Mouse (Mus musculus) forebrain, embryonic 10.5 days (tissue): ENCODE data around the gene E2f8. TPM values are rescaled to one million over a fixed set of nuclear protein-coding genes. Genes with fewer than 3 reads are reported as not detected.

Source experiments
- DNase-seq: peaks from one replicate; pipeline ENCODE4 v3.0.0-alpha.2; 2017; ENCODE audit warnings: low spot score; ENCODE audit errors: extremely low spot score
- H3K27ac ChIP-seq: fragments of 300-500 bp; sonication (generic); 2 replicates; pipeline ENCODE4 v1.5.1; 2016; ENCODE audit warnings: mild to moderate bottlenecking
- H3K27me3 ChIP-seq: fragments of 300-500 bp; sonication (generic); 2 replicates; pipeline ENCODE4 v1.6.1; 2016; ENCODE audit warnings: mild to moderate bottlenecking; ENCODE audit not compliant: poor library complexity, severe bottlenecking
- H3K36me3 ChIP-seq: fragments of 300-500 bp; sonication (generic); replicated peaks from 2 replicates; pipeline ENCODE4 v1.6.1; 2016; ENCODE audit warnings: mild to moderate bottlenecking, moderate library complexity
- H3K4me1 ChIP-seq: fragments of 300-500 bp; sonication (generic); 2 replicates; pipeline ENCODE4 v1.6.1; 2016
- H3K4me3 ChIP-seq: fragments of 300-500 bp; sonication (generic); 2 replicates; pipeline ENCODE4 v1.5.1; 2016; ENCODE audit warnings: mild to moderate bottlenecking, moderate library complexity
- H3K9me3 ChIP-seq: fragments of 300-500 bp; sonication (generic); 2 replicates; pipeline ENCODE4 v1.6.1; 2016; ENCODE audit warnings: mild to moderate bottlenecking, moderate library complexity
- WGBS: fragments of 180-500 bp; shearing (Covaris S2); methylation state at CpG from one replicate; pipeline ENCODE4 v1.1.7; 2016; 5-methylcytosine and 5-hydroxymethylcytosine counted together
- polyA plus RNA-seq: library from polyadenylated mRNA; unstranded; fragments of >200 nt; fragmentation: Nextera tagmentation; extraction: Ambion mirVana; gene quantifications from 2 replicates; pipeline ENCODE4 v1.2.1, GENCODE M21; 2016

Gene E2f8
- polyA plus RNA-seq, 1 experiment from 2014 or later: 19.3 TPM

DNA sequence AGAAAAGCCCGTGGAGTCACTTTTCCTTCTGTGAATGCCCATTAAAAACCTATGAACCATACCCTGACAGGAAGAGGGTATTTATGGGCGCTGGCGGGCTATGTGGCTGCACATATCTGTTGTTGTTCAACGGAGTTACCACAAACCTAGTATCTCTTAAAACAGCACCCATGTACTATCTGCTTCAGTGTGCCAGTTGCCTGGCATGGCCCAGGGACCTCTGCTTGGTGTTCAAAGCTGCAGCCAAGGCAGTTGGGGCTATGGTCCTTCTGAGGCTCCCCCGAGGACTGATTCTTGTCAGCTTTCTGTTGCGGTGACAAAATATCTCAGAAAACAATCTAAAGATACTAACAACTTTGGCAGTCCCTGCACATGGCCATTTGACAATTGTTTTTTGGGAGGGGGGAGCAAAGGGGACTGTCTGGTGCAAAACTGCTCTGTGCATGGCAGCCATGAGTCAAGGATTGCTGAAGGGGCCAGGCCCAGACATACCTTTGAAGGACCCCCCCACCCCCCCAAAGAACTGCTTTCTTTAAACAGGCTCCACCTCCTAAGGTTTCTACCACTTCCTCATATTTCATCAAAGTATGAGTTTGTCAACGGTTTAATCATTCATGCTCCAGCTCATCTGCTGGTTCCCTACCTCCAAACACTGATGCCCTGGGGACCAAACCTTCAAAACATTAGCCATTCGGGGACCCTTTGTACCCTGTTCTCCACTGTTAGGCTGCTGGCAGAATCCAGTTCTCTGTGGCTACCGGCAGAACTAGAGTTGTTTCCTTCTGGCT, 16.5 kb downstream of the E2f8 start:
- Histone ChIP-seq H3K4me3 (no peak overlapping the region), H3K27me3 (no peaks in the 10 kb centered on the region), H3K36me3 (peaks cover 68% of the 10 kb centered on the region), H3K4me1 (no peaks in the 10 kb centered on the region), H3K27ac (no peak overlapping the region), H3K9me3 (no peaks in the 10 kb centered on the region)
- no peak for DNase-seq
- WGBS: 94% methylated on average over 9 of the region's 9 CpGs

DNA sequence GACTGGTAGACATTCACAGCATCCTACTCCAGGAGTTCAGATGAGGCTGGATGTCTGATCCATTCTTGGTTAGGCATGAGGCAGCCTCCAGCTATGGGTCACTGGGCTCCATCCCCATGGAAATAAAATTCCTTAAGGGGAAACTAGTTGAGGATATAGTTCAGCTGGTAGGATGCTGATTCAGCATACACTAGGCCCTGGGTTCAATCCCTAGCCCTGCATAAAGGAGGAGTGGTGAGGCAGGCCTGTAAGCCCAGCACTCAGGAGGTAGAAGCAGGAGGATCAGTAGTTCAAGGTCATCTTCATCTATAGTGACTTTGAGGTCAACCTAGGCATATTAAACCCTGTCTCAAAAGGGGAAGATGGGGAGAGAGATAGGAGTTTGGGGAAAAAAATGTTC, 17.2 kb downstream of the E2f8 start:
- H3K27me3 ChIP-seq: no peaks in the 10 kb centered on the region
- no peak for DNase-seq
- H3K9me3 ChIP-seq: no peaks in the 10 kb centered on the region
- H3K4me1 ChIP-seq: no peaks in the 10 kb centered on the region
- no peak overlapping the region for H3K27ac ChIP-seq
- peaks cover 62% of the 10 kb centered on the region for H3K36me3 ChIP-seq
- H3K4me3 ChIP-seq: no peak overlapping the region

DNA sequence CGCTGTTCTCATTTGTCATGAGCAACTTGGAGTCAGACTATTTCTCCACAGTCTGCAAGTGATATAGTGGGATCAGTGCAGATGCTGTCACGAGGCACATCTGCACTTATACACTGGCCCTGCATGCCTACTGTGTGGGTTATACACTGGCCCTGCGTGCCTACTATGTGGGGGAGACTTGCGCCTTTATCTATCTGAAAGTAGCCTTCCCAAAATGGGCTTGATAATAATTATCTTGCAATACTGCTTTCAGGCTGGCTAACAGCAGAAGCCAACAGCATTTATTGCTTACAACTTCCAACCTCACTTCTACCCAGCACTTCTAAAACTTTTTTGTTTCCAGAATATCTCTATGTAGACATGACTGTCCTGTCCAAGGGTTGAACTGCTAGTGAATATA, 19.6 kb downstream of the E2f8 start:
- Histone ChIP-seq H3K9me3 (no peaks in the 10 kb centered on the region), H3K4me3 (no peak overlapping the region), H3K4me1 (no peaks in the 10 kb centered on the region), H3K27me3 (no peaks in the 10 kb centered on the region), H3K27ac (no peak overlapping the region), H3K36me3 (peaks cover 38% of the 10 kb centered on the region)
- 95% methylated on average over 4 of the region's 4 CpGs for WGBS
- no peak for DNase-seq

DNA sequence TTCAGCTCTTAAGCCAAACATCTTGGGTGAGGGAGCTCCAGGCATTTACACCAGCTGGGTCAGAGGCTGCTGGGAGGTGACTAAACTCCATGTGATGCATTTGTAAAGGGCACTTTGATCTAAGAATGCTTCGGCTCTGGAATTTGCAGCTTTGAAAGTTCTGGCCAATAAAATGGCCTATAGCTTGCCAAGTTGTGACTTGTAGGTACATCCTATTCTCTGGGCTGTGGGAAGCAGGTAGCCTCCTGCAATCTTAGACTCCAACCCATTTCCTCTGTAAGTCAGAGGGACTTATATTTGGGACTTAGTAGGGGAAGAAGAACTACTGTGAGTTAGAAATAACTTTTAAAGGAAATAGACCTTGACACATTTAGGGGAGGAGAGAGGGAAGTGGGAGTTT, 20.4 kb downstream of the E2f8 start:
- H3K27ac ChIP-seq: no peak overlapping the region
- no peak for DNase-seq
- no peaks in the 10 kb centered on the region for H3K9me3 ChIP-seq
- WGBS: 83% methylated on average over 1 of the region's 1 CpGs
- peaks cover 29% of the 10 kb centered on the region for H3K36me3 ChIP-seq
- no peaks in the 10 kb centered on the region for H3K4me1 ChIP-seq
- no peak overlapping the region for H3K4me3 ChIP-seq
- H3K27me3 ChIP-seq: no peaks in the 10 kb centered on the region

DNA sequence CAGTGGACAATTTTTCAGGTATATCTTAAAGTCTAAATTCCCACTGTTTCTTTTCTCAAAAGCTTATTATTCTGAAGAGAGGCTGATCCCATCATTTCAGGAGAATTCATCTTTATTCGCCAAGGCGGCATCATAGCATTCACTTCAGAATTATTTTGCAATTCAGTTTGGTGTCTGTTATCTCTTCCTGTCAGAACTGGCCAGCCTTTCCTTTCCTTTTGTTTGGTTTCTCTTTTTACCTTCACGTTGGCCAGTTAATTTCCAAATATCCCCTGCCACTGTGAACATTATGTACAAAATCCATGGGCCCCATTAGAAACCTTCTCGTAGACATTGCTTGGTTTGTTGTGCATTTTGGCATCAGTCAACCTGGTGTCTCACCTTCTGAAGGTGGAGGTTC, 22.0 kb downstream of the E2f8 start:
- H3K27me3 ChIP-seq: no peaks in the 10 kb centered on the region
- DNase-seq: no peak
- H3K4me1 ChIP-seq: no peaks in the 10 kb centered on the region
- H3K4me3 ChIP-seq: no peak overlapping the region
- WGBS: 89% methylated on average over 4 of the region's 4 CpGs
- H3K36me3 ChIP-seq: peaks cover 13% of the 10 kb centered on the region
- no peaks in the 10 kb centered on the region for H3K9me3 ChIP-seq
- H3K27ac ChIP-seq: no peak overlapping the region

DNA sequence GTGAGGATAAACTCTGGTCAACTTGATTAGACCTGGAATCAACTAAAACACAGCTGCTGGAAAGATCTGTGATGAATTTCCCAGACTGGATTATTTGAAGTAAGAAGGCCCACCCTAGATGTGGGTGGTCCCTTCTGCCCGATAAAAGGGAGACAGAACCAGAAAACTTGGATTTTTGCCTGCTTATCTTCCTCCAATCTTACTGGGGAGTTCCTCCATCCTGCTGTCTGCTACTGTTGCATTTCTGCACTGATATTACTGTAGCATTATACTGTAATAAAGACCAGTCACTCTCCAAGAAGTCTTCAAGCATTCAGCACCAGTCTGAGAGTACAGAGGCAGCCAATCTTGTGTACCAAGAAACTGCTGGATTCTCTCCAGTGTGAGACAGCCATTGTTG, 23.1 kb downstream of the E2f8 start:
- H3K4me1 ChIP-seq: no peaks in the 10 kb centered on the region
- 89% methylated on average over 1 of the region's 1 CpGs for WGBS
- H3K9me3 ChIP-seq: no peaks in the 10 kb centered on the region
- H3K36me3 ChIP-seq: 0 out of 2 replicates have a peak, but pooled peaks cover 4% of the 10 kb centered on the region
- no peak overlapping the region for H3K27ac ChIP-seq
- DNase-seq: no peak
- no peak overlapping the region for H3K4me3 ChIP-seq
- H3K27me3 ChIP-seq: no peaks in the 10 kb centered on the region

DNA sequence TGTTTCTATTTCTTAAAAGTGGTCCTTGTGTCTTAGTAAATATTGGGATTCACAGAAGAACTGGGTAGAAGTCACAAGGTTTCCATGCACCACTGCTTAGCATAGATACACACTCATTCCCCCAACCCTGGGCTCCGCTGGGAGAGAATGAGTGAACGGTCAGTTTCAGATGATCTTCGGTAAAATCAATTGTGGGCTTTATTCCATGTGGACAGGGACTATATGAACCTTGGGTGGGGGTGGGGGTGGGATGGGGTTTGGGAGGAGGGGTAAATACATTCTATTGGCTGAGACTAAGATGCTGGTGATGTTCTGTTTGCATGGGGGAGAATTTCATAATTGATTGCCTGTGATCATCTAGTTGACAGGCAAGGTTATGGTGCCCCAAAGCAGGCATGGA, 25.9 kb downstream of the E2f8 start:
- Histone ChIP-seq H3K9me3 (no peaks in the 10 kb centered on the region), H3K4me1 (peaks cover 8% of the 10 kb centered on the region; the same call in 1 of the 2 replicates), H3K27ac (no peak overlapping the region), H3K36me3 (no peaks in the 10 kb centered on the region), H3K4me3 (no peak overlapping the region), H3K27me3 (no peaks in the 10 kb centered on the region)
- no peak for DNase-seq
- 96% methylated on average over 3 of the region's 3 CpGs for WGBS

DNA sequence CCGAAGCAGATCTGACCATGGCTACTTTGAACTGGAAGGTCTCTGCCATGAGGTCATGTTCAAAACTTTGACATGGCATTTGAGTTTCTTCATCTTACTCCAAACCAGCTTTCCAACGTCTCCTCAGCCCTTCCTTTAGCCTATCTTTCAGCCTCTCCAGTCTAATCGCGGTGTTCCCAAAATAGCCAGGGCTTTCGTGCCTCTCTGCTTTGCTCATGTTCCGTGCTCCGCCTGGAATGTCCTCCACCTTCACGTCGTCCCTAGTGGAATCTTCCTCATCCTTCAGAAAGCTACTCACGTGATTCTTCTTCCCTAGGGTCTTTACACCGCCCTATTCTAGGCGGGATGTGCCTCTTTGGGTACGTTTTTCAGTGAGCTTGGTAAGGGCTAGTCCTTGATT, 27.9 kb downstream of the E2f8 start:
- Histone ChIP-seq H3K36me3 (no peaks in the 10 kb centered on the region), H3K4me1 (peaks cover 9% of the 10 kb centered on the region), H3K27me3 (no peaks in the 10 kb centered on the region), H3K4me3 (no peak overlapping the region), H3K27ac (no peak overlapping the region), H3K9me3 (no peaks in the 10 kb centered on the region)
- 87% methylated on average over 13 of the region's 13 CpGs for WGBS
- DNase-seq: no peak

DNA sequence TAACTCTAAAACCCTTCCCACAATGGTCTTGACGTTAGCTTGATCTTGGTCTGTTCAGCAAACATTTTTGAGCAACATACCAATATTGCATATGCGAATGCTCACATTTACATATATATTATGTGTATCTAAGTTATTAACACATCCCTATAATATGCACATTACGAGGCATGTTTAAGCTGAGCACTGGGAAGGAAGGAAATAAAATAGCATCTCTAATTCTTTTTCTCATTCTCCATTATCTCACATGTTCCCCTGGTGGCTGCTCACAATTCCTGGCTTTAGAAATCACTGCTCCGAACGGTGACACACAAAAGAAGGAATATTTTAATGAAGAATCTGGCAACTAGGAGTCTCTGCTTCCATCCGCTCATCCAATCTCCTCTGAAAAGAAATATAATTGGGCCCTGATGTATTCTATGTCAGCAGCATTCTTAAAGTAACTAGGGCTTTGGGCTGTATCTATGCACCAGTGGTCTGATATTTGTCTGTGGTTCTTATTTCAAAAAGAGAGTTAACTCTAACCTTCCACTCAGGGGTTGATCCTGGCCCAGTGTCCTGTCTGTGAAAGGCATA, 29.8 kb downstream of the E2f8 start:
- Histone ChIP-seq H3K27ac (no peak overlapping the region), H3K4me3 (no peak overlapping the region), H3K27me3 (no peaks in the 10 kb centered on the region), H3K4me1 (peaks cover 22% of the 10 kb centered on the region), H3K36me3 (no peaks in the 10 kb centered on the region), H3K9me3 (no peaks in the 10 kb centered on the region)
- 81% methylated on average over 6 of the region's 6 CpGs for WGBS
- DNase-seq: no peak

DNA sequence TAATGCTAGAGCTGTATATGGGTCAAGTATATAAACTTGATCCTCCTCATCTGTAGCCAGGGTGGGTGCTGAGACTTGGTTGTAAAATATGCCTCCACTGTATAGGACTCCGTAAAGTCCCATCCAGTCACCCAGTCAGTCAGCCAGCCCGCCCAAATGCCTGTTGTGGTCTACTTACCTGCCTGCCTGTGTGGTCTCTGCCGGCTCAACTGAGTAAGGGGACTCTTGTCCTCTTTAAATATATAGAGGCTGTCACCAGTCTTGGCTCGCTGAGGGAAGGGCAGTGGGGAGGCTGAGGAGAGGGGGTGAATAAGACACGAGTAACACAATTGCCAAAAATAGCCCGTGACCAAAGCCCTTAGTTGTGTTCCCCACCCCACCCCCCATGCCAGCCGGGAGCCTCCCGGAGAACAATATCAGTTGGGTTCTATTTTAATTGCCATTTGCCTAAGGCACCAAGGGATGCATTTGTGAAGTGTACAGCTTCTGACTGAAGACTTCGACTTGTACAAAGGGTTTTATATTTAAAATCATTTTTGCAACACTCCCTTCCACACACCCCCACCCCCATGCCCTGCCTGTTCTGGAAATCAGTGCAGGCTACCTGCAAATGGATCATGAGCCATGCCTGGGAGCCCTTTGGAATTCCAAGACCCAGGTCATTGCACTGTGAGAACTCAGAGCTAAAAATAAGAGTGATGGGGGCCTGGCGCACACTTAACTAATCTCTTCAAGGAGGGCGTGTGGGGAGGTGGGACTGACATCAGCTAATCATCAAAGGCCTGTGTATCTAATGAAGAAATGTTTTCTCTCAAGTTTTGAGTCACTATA, 33.4 kb downstream of the E2f8 start, which contains the start of gene Csrp3:
Csrp3 (minus strand) TSS at position 214 of the 831 bp plus-strand sequence.
- Histone ChIP-seq H3K36me3 (no peaks in the 10 kb centered on the region), H3K27me3 (no peaks in the 10 kb centered on the region), H3K4me1 (peaks cover 22% of the 10 kb centered on the region), H3K4me3 (no peak within 1 kb of the TSS), H3K27ac (no peak within 1 kb of the TSS), H3K9me3 (no peaks in the 10 kb centered on the region)
- DNase-seq: no peak
- WGBS: 52% methylated on average over 11 of the region's 11 CpGs

DNA sequence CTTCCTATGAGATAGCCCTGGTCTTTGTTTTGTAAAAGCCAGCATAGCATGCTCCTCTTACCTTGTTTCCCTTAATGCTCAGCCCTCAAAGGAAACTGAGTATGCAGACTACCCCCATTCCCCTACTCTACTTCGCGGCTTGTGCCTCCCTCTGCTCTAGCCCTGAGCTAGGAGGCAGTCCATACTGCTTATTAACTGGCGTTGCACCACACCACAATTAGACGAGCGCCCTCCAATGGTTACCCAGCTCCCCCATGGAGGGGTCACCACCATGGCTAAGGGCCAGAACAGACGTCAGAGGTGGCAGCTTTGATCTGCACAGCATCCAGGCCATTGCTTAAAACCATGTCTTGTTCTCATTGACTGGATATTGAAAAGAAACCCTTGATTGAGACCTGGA, 34.6 kb downstream of the E2f8 start:
- 65% methylated on average over 6 of the region's 6 CpGs for WGBS
- H3K9me3 ChIP-seq: no peaks in the 10 kb centered on the region
- H3K4me1 ChIP-seq: peaks cover 20% of the 10 kb centered on the region
- no peak overlapping the region for H3K27ac ChIP-seq
- DNase-seq: no peak
- H3K36me3 ChIP-seq: no peaks in the 10 kb centered on the region
- no peak overlapping the region for H3K4me3 ChIP-seq
- H3K27me3 ChIP-seq: no peaks in the 10 kb centered on the region

DNA sequence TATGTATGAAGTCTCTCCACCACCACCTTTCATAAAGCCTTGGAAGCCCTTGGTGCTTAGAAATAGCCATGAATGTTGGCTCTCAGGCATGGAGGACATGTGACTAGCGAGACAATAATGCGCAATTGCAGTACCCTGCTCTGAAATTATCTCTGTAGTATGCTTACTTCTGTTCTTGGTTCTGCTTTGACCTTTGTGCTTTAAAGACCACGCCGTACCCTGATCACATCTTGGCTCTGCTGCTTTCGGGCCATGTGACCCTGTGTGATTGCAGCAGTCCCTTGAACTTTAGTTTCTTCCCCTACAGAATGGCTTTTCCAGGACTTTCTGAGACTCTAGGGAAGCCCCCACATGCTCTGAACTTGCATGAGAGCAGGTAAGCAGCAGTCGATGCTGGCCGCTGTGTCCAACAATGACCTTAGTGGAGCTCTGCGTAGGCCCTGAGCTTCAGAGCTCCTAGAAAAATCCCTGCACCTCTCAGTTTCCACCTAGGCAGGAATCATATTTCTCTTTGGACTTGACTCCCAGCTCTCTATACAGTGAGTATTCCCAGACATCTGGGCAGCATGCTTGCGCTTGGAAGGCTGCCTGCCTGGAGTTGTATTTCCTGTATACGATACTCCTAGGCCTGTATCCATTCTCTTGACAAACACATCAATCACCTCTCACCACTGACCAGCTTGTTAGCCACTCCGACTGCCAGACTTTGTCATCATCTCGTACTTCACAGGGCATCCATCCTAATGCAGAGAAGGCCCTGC, 36.0 kb downstream of the E2f8 start:
- Histone ChIP-seq H3K27ac (no peak overlapping the region), H3K4me1 (peaks cover 14% of the 10 kb centered on the region), H3K36me3 (no peaks in the 10 kb centered on the region), H3K4me3 (no peak overlapping the region), H3K9me3 (no peaks in the 10 kb centered on the region), H3K27me3 (no peaks in the 10 kb centered on the region)
- no peak for DNase-seq
- WGBS: 93% methylated on average over 12 of the region's 12 CpGs
